Mouse (Mus musculus) heart, adult 2 months (tissue): ENCODE measurements around the gene Wfdc6a. TPM values are rescaled to one million over a fixed set of nuclear protein-coding genes. Genes with fewer than 3 reads are reported as not detected.

Experiments used
- DNase-seq, 2 experiments: peaks; one replicate each; pipeline ENCODE4 v3.0.0; 2021
- H3K27ac ChIP-seq: fragments of 200-600 bp; 2 replicates; pipeline ENCODE4 v1.8.1; 2022
- H3K27me3 ChIP-seq: fragments of 200-500 bp; 2 replicates; pipeline ENCODE4 v1.6.1; 2012; ENCODE audit warnings: mild to moderate bottlenecking, low read length, inconsistent platforms, mixed read lengths; ENCODE audit not compliant: control insufficient read depth, insufficient read depth
- H3K36me3 ChIP-seq: fragments of 200-500 bp; 2 replicates; pipeline ENCODE4 v1.6.1; 2012; ENCODE audit warnings: low read length, inconsistent platforms; ENCODE audit not compliant: control insufficient read depth, insufficient read depth
- H3K4me1 ChIP-seq: fragments of 200-500 bp; 2 replicates; pipeline ENCODE4 v1.6.1; 2011; ENCODE audit warnings: low read length; ENCODE audit not compliant: control insufficient read depth, insufficient read depth
- H3K4me3 ChIP-seq: fragments of 200-600 bp; 2 replicates; pipeline ENCODE4 v1.8.1; 2022
- H3K79me2 ChIP-seq: fragments of 200-500 bp; replicated peaks from 2 replicates; pipeline ENCODE4 v1.6.1; 2012; ENCODE audit warnings: mild to moderate bottlenecking, inconsistent platforms, low read length, moderate library complexity, mixed read lengths; ENCODE audit not compliant: control insufficient read depth, insufficient read depth
- H3K9ac ChIP-seq: fragments of 200-500 bp; 2 replicates; pipeline ENCODE4 v1.6.1; 2012; ENCODE audit warnings: low read depth, mild to moderate bottlenecking, control low read depth, inconsistent platforms, low read length, mixed read lengths
- CTCF ChIP-seq: fragments of 200-600 bp; IDR thresholded peaks from 2 replicates; pipeline ENCODE4 v1.8.1; 2022; ENCODE audit warnings: antibody characterized with exemption, mild to moderate bottlenecking, moderate library complexity
- EP300 ChIP-seq: fragments of 200-500 bp; IDR thresholded peaks from 2 replicates; pipeline ENCODE4 v1.6.1; 2011; ENCODE audit warnings: low read depth, low read length, control low read depth; ENCODE audit not compliant: insufficient read depth
- POLR2A ChIP-seq: fragments of 200-500 bp; IDR thresholded peaks from 2 replicates; pipeline ENCODE4 v1.6.1; 2011; ENCODE audit warnings: mild to moderate bottlenecking, low read depth, low read length, control low read depth; ENCODE audit not compliant: insufficient read depth
- WGBS: fragments of 180-500 bp; shearing (Covaris S2); methylation state at CpG from one replicate; pipeline ENCODE4 v1.1.7; 2018; 5-methylcytosine and 5-hydroxymethylcytosine counted together
- intact Hi-C: fragments of 180-260 bp; cut with DNase I; formaldehyde crosslinking; loops from one replicate; pipeline ENCODE4 v1.15.1; 2025
- polyA plus RNA-seq: library from polyadenylated mRNA; depleted of rRNA; stranded (reverse); fragments of >200 nt; gene quantifications from 2 replicates; pipeline ENCODE4 v1.2.3, GENCODE M21; 2012
- total RNA-seq, 2 experiments: library from RNA; stranded (reverse); gene quantifications; 2 replicates each; pipeline ENCODE4 v1.2.3; 2021

The Wfdc6a gene
- total and polyA plus RNA-seq, 3 experiments = 0.30 to 0.47 TPM; not detected in 1

DNA sequence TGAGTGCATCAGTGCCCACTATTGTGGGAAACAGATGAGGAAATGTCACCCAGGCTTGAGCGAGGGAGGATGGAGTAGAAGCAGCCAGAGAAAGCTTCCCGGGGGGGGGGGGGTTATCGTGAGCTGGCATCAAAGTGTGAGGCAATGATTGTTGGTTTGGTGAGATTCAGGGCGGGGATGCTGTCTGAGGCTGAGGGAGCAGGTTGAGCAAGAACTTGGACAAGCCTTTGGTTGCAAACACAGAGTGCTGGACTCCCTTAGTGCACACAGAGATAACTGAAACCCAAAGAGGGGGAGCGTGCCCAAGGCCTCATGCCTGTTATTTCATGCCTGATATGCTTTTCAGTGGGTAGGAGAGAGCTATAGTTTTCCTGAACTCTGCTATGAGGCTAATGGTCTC lies 17.8 kb downstream of the Wfdc6a start:
- 68% methylated on average over 5 of the region's 5 CpGs for WGBS
- Histone ChIP-seq H3K4me1 (peaks cover 1% of the 10 kb centered on the region; the same call in 1 of the 2 replicates), H3K79me2 (no peaks in the 10 kb centered on the region), H3K36me3 (no peaks in the 10 kb centered on the region), H3K27ac (no peak overlapping the region), H3K27me3 (peaks cover 5% of the 10 kb centered on the region), H3K4me3 (no peak overlapping the region), H3K9ac (no peak overlapping the region)
- no peak for TF ChIP-seq EP300
- no peak for TF ChIP-seq POLR2A
- TF ChIP-seq CTCF = no peak
- intact Hi-C loops = no loop called here
- no peak for DNase-seq

DNA sequence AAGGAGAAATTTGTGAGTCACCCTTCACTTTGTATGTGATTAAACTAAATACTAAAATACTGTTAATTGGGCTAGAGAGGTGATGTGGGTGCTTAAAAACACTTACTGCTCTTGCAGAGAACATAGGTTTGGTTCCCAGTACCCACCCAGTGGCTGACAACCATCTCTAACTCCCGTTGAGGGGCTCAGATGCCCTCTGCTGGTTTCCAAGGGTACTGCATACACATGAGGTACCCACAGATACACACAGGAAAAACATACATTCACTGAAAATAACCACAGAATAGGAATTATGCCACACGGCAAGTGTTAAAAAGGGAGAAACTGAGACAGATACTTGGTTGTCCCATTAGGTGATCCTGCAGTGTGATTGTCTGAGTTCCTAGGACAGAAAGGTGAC lies 18.2 kb downstream of the Wfdc6a start:
- 81% methylated on average over 2 of the region's 2 CpGs for WGBS
- Histone ChIP-seq H3K27ac (no peak overlapping the region), H3K4me1 (peaks cover 1% of the 10 kb centered on the region; the same call in 1 of the 2 replicates), H3K27me3 (peaks cover 5% of the 10 kb centered on the region), H3K4me3 (no peak overlapping the region), H3K9ac (no peak overlapping the region), H3K79me2 (no peaks in the 10 kb centered on the region), H3K36me3 (no peaks in the 10 kb centered on the region)
- DNase-seq = no peak
- TF ChIP-seq EP300 = no peak
- TF ChIP-seq CTCF = peak; percentile 12; the same call in 1 of the 2 replicates
- intact Hi-C loops = no loop called here

DNA sequence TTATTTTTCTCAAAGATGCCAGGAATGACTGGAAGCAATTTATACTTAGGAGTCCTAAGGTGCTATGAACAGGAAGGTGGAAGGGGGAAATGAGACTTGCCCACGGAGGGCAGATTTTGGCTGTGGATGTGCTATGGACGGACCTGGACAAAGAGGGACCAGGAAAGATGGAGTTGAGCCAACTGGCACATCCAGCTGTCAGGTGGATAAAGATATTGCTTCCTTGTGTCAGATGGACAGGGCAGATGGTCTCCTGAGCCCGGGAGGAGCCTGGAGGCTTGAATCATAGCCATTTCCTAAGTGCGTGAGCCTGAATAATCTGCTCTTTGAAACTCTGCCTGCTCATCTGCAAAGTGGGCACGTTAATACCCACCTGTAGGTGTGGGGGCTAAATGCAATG lies 20.9 kb downstream of the Wfdc6a start:
- peaks cover 1% of the 10 kb centered on the region; the same call in 1 of the 2 replicates for H3K4me1 ChIP-seq

DNA sequence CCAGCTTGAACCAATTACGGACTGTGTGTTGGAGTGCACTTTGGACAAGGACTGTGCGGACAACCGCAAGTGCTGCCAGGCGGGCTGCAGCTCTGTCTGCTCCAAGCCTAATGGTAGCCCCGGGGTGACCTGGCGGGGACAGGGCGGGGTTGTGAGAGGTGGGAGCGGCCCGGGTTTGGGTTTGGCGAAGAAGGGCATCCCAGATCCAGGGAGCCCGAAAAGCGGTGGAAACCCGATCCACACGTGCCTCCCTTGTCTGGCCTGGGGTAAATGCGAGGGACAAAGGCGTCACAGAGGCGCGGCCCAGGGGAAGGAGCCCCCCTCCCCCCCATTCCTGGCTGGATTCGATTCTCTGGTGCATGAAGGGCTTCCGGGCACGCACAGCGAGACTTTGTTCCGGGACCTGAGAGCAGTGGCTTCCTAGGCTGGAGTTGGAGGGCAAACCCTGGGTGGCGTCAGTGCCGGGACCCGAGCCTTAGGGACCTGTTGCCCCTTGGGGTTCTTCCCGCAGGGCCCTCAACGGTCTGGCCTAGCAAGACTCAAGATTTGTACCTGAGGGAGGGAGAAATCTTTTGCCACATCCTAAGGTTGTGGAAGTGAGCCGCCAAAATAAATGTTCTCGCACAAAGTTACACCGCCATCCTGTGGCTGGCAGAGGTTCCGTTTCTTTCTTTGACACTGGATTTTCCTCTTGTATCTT lies 21.8 kb downstream of the Wfdc6a start:
- H3K36me3 ChIP-seq = no peaks in the 10 kb centered on the region
- H3K4me1 ChIP-seq = peaks cover 1% of the 10 kb centered on the region; the same call in 1 of the 2 replicates
- peaks cover 5% of the 10 kb centered on the region for H3K27me3 ChIP-seq
- intact Hi-C loops = no loop called here
- H3K9ac ChIP-seq = peak overlapping the region; percentile 43
- 2% methylated on average over 32 of the region's 32 CpGs for whole genome bisulfite sequencing
- peak in 1 of 2 experiments; percentile 26 for DNase-seq
- TF ChIP-seq EP300 (no peak), CTCF (peak; percentile 58)
- H3K27ac ChIP-seq = no peak overlapping the region
- H3K79me2 ChIP-seq = no peaks in the 10 kb centered on the region
- peak overlapping the region; percentile 33 for H3K4me3 ChIP-seq

More for the DNA sequence above, 20.9 kb downstream of the Wfdc6a start:
- no peak for TF ChIP-seq EP300
- Histone ChIP-seq H3K9ac (no peak overlapping the region), H3K27me3 (peaks cover 5% of the 10 kb centered on the region), H3K79me2 (no peaks in the 10 kb centered on the region), H3K36me3 (no peaks in the 10 kb centered on the region), H3K4me3 (no peak overlapping the region), H3K27ac (no peak overlapping the region)
- no peak for DNase-seq
- 37% methylated on average over 5 of the region's 5 CpGs for WGBS
- intact Hi-C loops = no loop called here

DNA sequence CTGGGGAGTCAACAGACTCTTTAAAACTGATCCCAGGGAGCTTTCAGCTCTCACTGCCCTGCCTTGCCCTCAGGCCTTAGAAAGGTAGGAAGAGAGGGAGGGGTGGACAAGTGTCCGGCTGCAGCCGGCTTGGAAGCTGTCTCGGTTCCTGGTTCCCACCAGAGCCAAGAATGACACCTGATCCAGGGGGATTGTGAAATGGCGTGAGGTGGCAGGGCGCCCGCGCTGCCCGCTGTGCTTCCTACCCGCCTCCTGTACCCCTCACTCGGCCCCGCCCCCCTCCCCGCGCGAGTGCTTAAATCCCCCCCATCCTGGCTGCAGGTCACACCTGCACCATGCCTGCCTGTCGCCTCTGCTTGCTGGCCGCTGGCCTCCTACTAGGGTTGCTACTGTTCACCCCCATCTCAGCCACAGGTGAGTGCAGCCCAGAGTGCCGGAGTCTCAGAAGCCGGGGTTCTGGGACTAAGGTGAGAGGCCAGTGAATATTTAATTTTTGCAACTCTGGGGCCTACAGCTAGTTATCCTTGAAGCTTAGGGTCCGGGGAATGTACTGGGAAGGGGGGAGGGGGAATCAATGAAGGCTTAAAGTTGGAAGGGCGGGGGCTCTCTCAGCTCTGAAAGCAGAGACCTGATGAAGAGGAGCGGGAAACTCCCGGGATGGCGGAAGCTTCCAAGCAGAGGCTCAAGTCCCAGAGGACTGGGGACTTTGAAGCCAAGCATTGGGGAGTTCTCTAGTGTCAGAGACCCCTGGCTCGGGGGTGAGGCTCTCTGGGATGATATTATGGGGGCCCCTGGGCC lies 22.7 kb downstream of the Wfdc6a start, which contains the start of gene Wfdc2:
Wfdc2 (plus strand) TSS at position 23 of the 798 bp plus-strand sequence.
- peaks cover 5% of the 10 kb centered on the region for H3K27me3 ChIP-seq
- peak in 1 of 2 experiments; percentile 26 for DNase-seq
- no peaks in the 10 kb centered on the region for H3K79me2 ChIP-seq
- H3K9ac ChIP-seq = no peak within 1 kb of the TSS; the same call in 1 of the 2 replicates
- peak within 1 kb of the TSS; percentile 33 for H3K4me3 ChIP-seq
- intact Hi-C loops = no loop called here
- no peaks in the 10 kb centered on the region for H3K36me3 ChIP-seq
- H3K27ac ChIP-seq = no peak within 1 kb of the TSS
- TF ChIP-seq EP300 = no peak
- no peak for TF ChIP-seq POLR2A
- no peak for TF ChIP-seq CTCF
- H3K4me1 ChIP-seq = peaks cover 1% of the 10 kb centered on the region; the same call in 1 of the 2 replicates
- WGBS = 20% methylated on average over 24 of the region's 24 CpGs

DNA sequence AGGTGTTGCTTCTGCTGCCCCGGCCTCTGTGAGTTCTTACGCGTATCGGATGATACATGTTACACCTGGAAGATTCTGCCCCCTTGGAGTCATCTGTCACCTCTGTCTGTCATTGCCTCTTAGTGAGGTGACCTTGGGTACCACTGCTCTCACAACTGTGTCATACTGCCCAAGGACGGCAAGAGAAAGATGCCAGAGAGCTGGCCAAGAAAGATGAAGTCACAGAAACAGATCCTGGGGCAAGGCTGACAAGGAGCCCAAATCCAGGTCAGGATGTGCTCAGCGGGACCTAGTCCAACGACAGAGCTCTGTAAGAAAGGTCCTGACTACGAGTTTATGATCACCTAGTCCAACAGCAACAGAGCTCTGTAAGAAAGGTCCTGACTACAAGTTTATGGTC lies 25.1 kb downstream of the Wfdc6a start:
- Histone ChIP-seq H3K9ac (no peak overlapping the region), H3K79me2 (no peaks in the 10 kb centered on the region), H3K4me1 (peaks cover 1% of the 10 kb centered on the region; the same call in 1 of the 2 replicates), H3K27me3 (peaks cover 5% of the 10 kb centered on the region), H3K4me3 (no peak overlapping the region), H3K36me3 (no peaks in the 10 kb centered on the region), H3K27ac (no peak overlapping the region)
- TF ChIP-seq POLR2A (no peak), CTCF (no peak), EP300 (no peak)
- 86% methylated on average over 8 of the region's 8 CpGs for WGBS
- intact Hi-C loops = no loop called here
- DNase-seq = no peak
